Mouse (Mus musculus): ENCODE results near the gene Fgfr2. TPM values are rescaled to one million over a fixed set of nuclear protein-coding genes. Genes with fewer than 3 reads are reported as not detected.
A peak's percentile ranks its signal among the peaks of the same experiment; 100 is the strongest.

The Fgfr2 gene
- total and polyA plus RNA-seq, 2 experiments from 2014 or later: 12.1 to 32.6 TPM

DNA sequence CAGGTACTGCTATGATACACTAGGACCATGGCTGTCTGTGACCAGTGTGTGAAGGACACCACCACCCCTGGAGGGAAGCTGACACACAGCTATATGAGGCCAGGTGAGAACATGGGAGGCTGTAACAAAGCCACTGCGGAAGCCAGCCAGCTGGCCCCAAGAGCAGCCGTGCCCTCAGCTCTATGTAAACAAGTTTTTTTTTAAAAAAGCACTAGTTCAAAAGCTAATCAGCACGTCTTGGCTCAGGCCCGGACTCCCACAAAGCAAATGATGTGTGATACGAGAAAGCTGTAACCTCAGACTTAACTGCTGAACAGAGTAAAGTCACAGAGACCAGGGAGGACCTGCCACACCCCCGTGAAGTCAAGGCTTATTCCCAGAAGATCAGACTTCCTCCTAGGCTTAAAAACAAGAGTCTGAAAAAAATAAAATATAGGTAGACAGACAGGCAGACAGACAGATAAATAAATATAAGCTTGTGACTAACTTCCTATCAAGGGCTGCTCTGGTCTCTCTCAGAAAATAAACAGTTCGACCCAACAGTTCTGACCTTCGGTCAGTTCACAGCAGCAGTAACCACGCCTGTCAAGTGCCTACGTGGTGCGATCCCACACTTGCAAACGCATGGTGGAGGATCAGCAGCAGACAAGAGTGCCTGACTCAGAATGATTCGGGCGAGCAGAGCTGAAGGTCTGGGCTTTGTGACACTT is 836.4 kb downstream of the Fgfr2 start:
- Histone ChIP-seq H3K36me3 (ENCODE audit: insufficient read depth, low read length) (no peaks in the 10 kb centered on the region), H3K4me1 (ENCODE audit: insufficient read depth, low read length) (peaks cover 8% of the 10 kb centered on the region; the same call in 1 of the 2 replicates), H3K4me3 (ENCODE audit: low read depth, low read length) (no peak overlapping the region), H3K27me3 (ENCODE audit: insufficient read depth, low read length) (no peaks in the 10 kb centered on the region), H3K9ac (replicated peaks; ENCODE audit: low read length, poor library complexity, severe bottlenecking) (no peak overlapping the region), H3K27ac (ENCODE audit: low read depth, low read length) (no peak overlapping the region), H3K9me3 (ENCODE audit: low read length) (no peaks in the 10 kb centered on the region), H3K4me2 (ENCODE audit: low read depth, low read length, poor library complexity, severe bottlenecking) (no peak overlapping the region)
- WGBS: 49% methylated on average over 14 of the region's 14 CpGs
- DNase-seq (ENCODE audit: low spot score) (no peak), ATAC-seq (ENCODE audit: low FRiP score) (no peak)
- TF ChIP-seq CTCF (IDR thresholded peaks at IDR 0.05): no peak

DNA sequence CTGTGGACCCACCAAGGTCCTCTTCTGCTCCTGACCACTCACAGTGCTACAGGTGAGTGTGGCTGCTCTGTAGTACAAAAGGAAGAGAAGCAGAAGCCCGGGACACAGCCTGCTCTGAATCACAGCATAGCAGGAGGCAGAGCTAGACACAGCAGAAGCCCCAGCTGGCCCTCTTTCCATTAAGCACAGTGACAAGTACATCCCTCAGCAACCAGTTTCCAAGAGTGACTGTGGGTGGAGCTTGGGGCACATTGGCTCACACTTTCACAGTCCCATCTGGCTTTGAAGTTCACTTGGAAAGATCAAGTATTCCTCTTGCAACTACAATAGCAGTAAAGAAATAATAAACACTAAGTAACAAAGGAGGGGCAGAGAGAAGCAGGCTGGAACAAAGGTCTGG is 838.4 kb downstream of the Fgfr2 start:
- Histone ChIP-seq H3K27me3 (ENCODE audit: insufficient read depth, low read length) (no peaks in the 10 kb centered on the region), H3K36me3 (ENCODE audit: insufficient read depth, low read length) (no peaks in the 10 kb centered on the region), H3K4me2 (ENCODE audit: low read depth, low read length, poor library complexity, severe bottlenecking) (no peak overlapping the region), H3K4me3 (ENCODE audit: low read depth, low read length) (no peak overlapping the region), H3K27ac (ENCODE audit: low read depth, low read length) (no peak overlapping the region), H3K4me1 (ENCODE audit: insufficient read depth, low read length) (peaks cover 8% of the 10 kb centered on the region; the same call in 1 of the 2 replicates), H3K9me3 (ENCODE audit: low read length) (no peaks in the 10 kb centered on the region), H3K9ac (replicated peaks; ENCODE audit: low read length, poor library complexity, severe bottlenecking) (no peak overlapping the region)
- ATAC-seq (ENCODE audit: low FRiP score) (no peak), DNase-seq (ENCODE audit: low spot score) (no peak)
- 14% methylated on average over 1 of the region's 1 CpGs for WGBS
- TF ChIP-seq CTCF (IDR thresholded peaks at IDR 0.05): no peak

DNA sequence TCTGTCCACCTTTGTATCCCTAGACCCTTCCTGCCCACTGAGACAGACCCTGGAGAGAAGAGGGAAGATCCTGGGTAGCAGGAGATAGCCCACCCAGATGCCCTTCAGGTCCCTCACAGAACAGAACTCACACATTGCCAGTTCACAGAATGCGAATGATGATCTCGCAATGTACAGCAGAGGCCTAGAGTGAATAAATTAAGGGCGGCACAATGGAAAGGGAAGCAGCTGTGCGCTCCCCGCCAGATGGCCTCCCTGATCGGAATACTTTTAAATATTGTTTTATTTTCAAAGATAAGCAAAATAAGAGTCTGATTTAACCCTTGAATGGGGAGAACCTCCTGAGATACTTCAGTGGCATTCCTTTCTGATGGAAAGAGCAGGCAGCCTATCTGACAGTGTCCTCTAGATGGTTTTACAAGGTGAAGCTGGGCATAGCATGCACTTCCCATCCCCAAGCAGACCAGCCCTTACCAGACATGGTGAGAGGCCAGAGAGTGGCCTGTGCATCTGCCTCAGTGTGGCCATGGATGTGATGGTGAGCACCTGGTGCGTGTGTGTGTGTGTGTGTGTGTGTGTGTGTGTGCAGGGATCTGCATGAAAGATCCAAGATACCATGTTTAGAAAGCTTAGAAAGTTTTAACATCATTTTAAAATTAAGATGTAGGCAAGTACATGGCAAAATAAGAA is 839.0 kb downstream of the Fgfr2 start:
- Histone ChIP-seq H3K36me3 (ENCODE audit: insufficient read depth, low read length) (no peaks in the 10 kb centered on the region), H3K4me1 (ENCODE audit: insufficient read depth, low read length) (peaks cover 8% of the 10 kb centered on the region; the same call in 1 of the 2 replicates), H3K4me3 (ENCODE audit: low read depth, low read length) (no peak overlapping the region), H3K27me3 (ENCODE audit: insufficient read depth, low read length) (no peaks in the 10 kb centered on the region), H3K9ac (replicated peaks; ENCODE audit: low read length, poor library complexity, severe bottlenecking) (no peak overlapping the region), H3K27ac (ENCODE audit: low read depth, low read length) (no peak overlapping the region), H3K9me3 (ENCODE audit: low read length) (no peaks in the 10 kb centered on the region), H3K4me2 (ENCODE audit: low read depth, low read length, poor library complexity, severe bottlenecking) (no peak overlapping the region)
- ATAC-seq (ENCODE audit: low FRiP score) (no peak), DNase-seq (ENCODE audit: low spot score) (peak; percentile 39)
- WGBS: 40% methylated on average over 7 of the region's 7 CpGs
- TF ChIP-seq CTCF (IDR thresholded peaks at IDR 0.05): no peak

DNA sequence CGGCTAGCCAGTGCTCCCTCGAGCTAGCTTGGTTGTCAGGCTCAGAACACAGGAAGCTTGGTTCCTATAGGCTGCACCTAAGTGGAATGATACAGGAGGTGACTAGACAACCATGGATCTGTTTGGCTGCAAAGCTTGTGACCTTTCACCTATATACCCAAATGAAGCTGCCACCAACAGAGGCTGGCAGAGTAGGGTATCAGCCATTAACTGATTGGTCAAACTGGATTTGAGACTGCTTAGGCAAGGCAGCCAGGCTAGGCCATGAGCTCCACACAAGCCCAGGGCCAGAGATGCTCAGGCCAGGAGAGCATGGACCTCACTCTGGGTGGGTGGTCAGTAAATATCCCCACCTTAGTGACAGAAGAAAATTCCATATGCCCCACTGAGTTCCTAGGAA is 840.6 kb downstream of the Fgfr2 start:
- H3K9ac ChIP-seq (replicated peaks; ENCODE audit: low read length, poor library complexity, severe bottlenecking): no peak overlapping the region
- no peaks in the 10 kb centered on the region for H3K36me3 ChIP-seq (ENCODE audit: insufficient read depth, low read length)
- H3K27ac ChIP-seq (ENCODE audit: low read depth, low read length): no peak overlapping the region
- H3K27me3 ChIP-seq (ENCODE audit: insufficient read depth, low read length): no peaks in the 10 kb centered on the region
- no peaks in the 10 kb centered on the region for H3K9me3 ChIP-seq (ENCODE audit: low read length)
- ATAC-seq (ENCODE audit: low FRiP score): no peak
- no peak for DNase-seq (ENCODE audit: low spot score)
- no peak overlapping the region for H3K4me2 ChIP-seq (ENCODE audit: low read depth, low read length, poor library complexity, severe bottlenecking)
- WGBS: 95% methylated on average over 2 of the region's 2 CpGs
- H3K4me3 ChIP-seq (ENCODE audit: low read depth, low read length): no peak overlapping the region
- peaks cover 8% of the 10 kb centered on the region; the same call in 1 of the 2 replicates for H3K4me1 ChIP-seq (ENCODE audit: insufficient read depth, low read length)
- no peak for TF ChIP-seq CTCF (IDR thresholded peaks at IDR 0.05)

DNA sequence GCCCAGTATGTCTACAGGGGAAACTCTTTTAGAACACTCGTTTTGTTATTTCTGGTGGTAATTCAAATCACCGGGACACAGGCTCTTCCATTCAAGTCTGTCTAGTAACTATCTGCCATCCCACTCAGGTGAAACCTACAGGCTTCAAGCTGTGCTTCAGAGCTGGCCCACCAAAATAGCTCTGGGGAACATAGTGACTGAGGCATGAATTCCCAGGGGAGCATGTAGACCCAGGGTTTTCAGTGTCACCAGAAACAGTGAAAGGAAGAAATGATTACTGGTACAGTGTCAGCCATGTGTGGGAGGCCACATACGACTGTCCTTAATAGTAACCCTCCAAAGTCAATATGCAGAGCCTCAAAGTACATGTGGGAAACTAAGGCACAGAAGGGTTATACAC is 841.0 kb downstream of the Fgfr2 start:
- no peak overlapping the region for H3K27ac ChIP-seq (ENCODE audit: low read depth, low read length)
- no peaks in the 10 kb centered on the region for H3K36me3 ChIP-seq (ENCODE audit: insufficient read depth, low read length)
- no peaks in the 10 kb centered on the region for H3K27me3 ChIP-seq (ENCODE audit: insufficient read depth, low read length)
- DNase-seq (ENCODE audit: low spot score) (no peak), ATAC-seq (ENCODE audit: low FRiP score) (no peak)
- H3K9ac ChIP-seq (replicated peaks; ENCODE audit: low read length, poor library complexity, severe bottlenecking): no peak overlapping the region
- peaks cover 8% of the 10 kb centered on the region; the same call in 1 of the 2 replicates for H3K4me1 ChIP-seq (ENCODE audit: insufficient read depth, low read length)
- 78% methylated on average over 3 of the region's 3 CpGs for WGBS
- no peak for TF ChIP-seq CTCF (IDR thresholded peaks at IDR 0.05)
- no peak overlapping the region for H3K4me2 ChIP-seq (ENCODE audit: low read depth, low read length, poor library complexity, severe bottlenecking)
- no peak overlapping the region for H3K4me3 ChIP-seq (ENCODE audit: low read depth, low read length)
- H3K9me3 ChIP-seq (ENCODE audit: low read length): no peaks in the 10 kb centered on the region

DNA sequence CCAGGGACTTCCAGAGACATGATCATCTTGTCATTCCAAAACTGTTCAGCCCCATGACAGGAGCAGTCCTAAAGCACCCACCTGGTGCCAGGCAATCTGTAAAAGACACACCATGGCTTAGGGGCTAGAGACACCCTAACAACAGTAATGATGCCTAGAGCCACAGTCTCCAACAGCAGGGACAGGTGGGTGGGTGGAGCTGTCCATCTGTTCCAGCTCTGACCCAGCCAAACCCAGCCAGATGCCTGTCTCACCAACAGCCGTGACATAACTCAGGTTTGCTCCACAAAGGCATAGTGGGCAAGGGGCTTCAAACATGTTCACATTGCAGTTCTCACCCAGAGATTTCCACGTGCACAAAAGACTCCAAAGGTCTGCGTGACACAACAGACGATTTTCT is 841.4 kb downstream of the Fgfr2 start:
- H3K4me2 ChIP-seq (ENCODE audit: low read depth, low read length, poor library complexity, severe bottlenecking): no peak overlapping the region
- no peaks in the 10 kb centered on the region for H3K27me3 ChIP-seq (ENCODE audit: insufficient read depth, low read length)
- H3K4me1 ChIP-seq (ENCODE audit: insufficient read depth, low read length): peaks cover 8% of the 10 kb centered on the region; the same call in 1 of the 2 replicates
- no peak for ATAC-seq (ENCODE audit: low FRiP score)
- peak; percentile 66 for DNase-seq (ENCODE audit: low spot score)
- no peaks in the 10 kb centered on the region for H3K36me3 ChIP-seq (ENCODE audit: insufficient read depth, low read length)
- no peak for TF ChIP-seq CTCF (IDR thresholded peaks at IDR 0.05)
- no peak overlapping the region for H3K27ac ChIP-seq (ENCODE audit: low read depth, low read length)
- no peak overlapping the region for H3K4me3 ChIP-seq (ENCODE audit: low read depth, low read length)
- no peak overlapping the region for H3K9ac ChIP-seq (replicated peaks; ENCODE audit: low read length, poor library complexity, severe bottlenecking)
- WGBS: 69% methylated on average over 4 of the region's 4 CpGs
- no peaks in the 10 kb centered on the region for H3K9me3 ChIP-seq (ENCODE audit: low read length)

Measured in midbrain, postnatal 0 days (tissue).